Mouse (Mus musculus) kidney, adult 2 months (tissue): ENCODE data around the gene Hvcn1.

Experiments
- CTCF ChIP-seq: fragments of 200-500 bp; conservative IDR thresholded peaks from 2 replicates; pipeline ENCODE4 v1.5.1; 2011; ENCODE audit warnings: low read depth, mild to moderate bottlenecking, control low read depth, low read length, moderate library complexity, mixed read lengths; ENCODE audit not compliant: insufficient read depth, insufficient read length
- POLR2A ChIP-seq: fragments of 200-500 bp; IDR thresholded peaks from one replicate; pipeline ENCODE4 v1.6.1; 2011; ENCODE audit warnings: low read depth, low read length, control low read depth

- TF ChIP-seq CTCF, result no peak
- TF ChIP-seq POLR2A, result no peak
Measured at GRCm38 (mm10) chr5:122278946-122279345, 72.3 kb downstream of the Hvcn1 start.
